Comparison of ENCODE assay signal across 8 mouse cellular contexts in the genomic region with DNA sequence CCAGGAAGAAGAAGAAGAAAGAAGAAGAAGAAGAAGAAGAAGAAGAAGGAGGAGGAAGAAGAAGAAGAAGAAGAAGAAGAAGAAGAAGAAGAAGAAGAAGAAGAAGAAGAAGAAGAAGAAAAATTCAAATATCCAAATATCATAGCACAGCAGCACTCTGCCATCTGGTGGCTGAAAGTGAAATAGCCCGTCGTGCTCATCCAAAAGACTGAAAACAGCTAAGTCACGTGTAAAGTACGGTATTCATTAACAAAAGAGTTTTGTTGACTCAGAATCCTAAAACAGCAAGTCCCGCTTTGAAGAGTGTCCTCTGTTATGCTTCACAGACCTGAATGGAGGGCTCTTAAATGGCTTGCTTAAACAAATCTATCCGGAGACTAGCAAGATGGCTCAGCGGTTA.
DNase-seq lines count a peak whose midpoint lies in the region; ATAC-seq and TF ChIP-seq lines count a peak whose summit lies in the region.

No protein-coding gene starts in this region.

- no peak overlapping the region for H3K4me3 ChIP-seq in forebrain, embryonic 11.5 days (ENCODE audit: low read depth, low read length)
- no peak overlapping the region for H3K4me3 ChIP-seq in hindbrain, embryonic 16.5 days (ENCODE audit: low read length)
- H3K4me3 ChIP-seq in left cerebral cortex, adult 2 months, result peak overlapping the region; percentile 20; the same call in 1 of the 2 replicates

- H3K4me1 ChIP-seq in forebrain, embryonic 11.5 days (replicated peaks; ENCODE audit: control insufficient read depth, insufficient read depth, low read length), result no peaks in the 10 kb centered on the region
- H3K4me1 ChIP-seq in hindbrain, embryonic 16.5 days (ENCODE audit: control insufficient read depth, insufficient read depth, low read depth, low read length), result no peaks in the 10 kb centered on the region; the same call in 1 of the 2 replicates

- TF ChIP-seq CTCF in left cerebral cortex, adult 2 months (IDR thresholded peaks at IDR 0.05), result peak; percentile 87

- intact Hi-C loops in left cerebral cortex, adult 2 months (cut with DNase I), result no loop called here

- peak; percentile 43 for DNase-seq in gastrocnemius, adult 18-20 months (ENCODE audit: low spot score)
- no peak for DNase-seq in gastrocnemius, adult 8-10 months (ENCODE audit: low spot score in 2 of 2)
- DNase-seq in adrenal gland, postnatal 25 days, result peak; percentile 52
- peak; percentile 68 for DNase-seq in forebrain, embryonic 11.5 days (ENCODE audit: low spot score)
- DNase-seq in left cerebral cortex, adult 2 months (ENCODE audit: extremely low spot score in 1 of 2, low spot score in 2 of 2), result peak; percentile 41 to 60
- DNase-seq in right cerebral cortex, postnatal 4 days, result peak; percentile 66

- H3K4me2 ChIP-seq in forebrain, embryonic 11.5 days (ENCODE audit: low read depth, low read length, severe bottlenecking), result peak overlapping the region; percentile 18; the same call in 1 of the 2 replicates
- peak overlapping the region; percentile 51 for H3K4me2 ChIP-seq in hindbrain, embryonic 16.5 days (ENCODE audit: low read length)

- no peak for ATAC-seq in forebrain, embryonic 11.5 days (replicated peaks; ENCODE audit: low FRiP score)
- no peak for ATAC-seq in hindbrain, embryonic 16.5 days
- ATAC-seq in megakaryocyte progenitor cell, adult 5-6 weeks (replicated peaks; ENCODE audit: poor library complexity), result peak; percentile 70

- no peak overlapping the region for H3K27ac ChIP-seq in forebrain, embryonic 11.5 days (ENCODE audit: low read depth, low read length)
- H3K27ac ChIP-seq in hindbrain, embryonic 16.5 days (ENCODE audit: low read depth, low read length), result no peak overlapping the region
- no peak overlapping the region for H3K27ac ChIP-seq in left cerebral cortex, adult 2 months

- no peaks in the 10 kb centered on the region for H3K9me3 ChIP-seq in forebrain, embryonic 11.5 days (ENCODE audit: control insufficient read depth, low read length)
- H3K9me3 ChIP-seq in hindbrain, embryonic 16.5 days (ENCODE audit: control insufficient read depth, low read length), result no peaks in the 10 kb centered on the region

- no peaks in the 10 kb centered on the region for H3K27me3 ChIP-seq in forebrain, embryonic 11.5 days (ENCODE audit: control insufficient read depth, insufficient read depth, low read length)
- no peaks in the 10 kb centered on the region for H3K27me3 ChIP-seq in hindbrain, embryonic 16.5 days (replicated peaks; ENCODE audit: control insufficient read depth, insufficient read depth, low read length)

- no peak overlapping the region for H3K9ac ChIP-seq in forebrain, embryonic 11.5 days (ENCODE audit: low read length)
- no peak overlapping the region for H3K9ac ChIP-seq in hindbrain, embryonic 16.5 days (ENCODE audit: low read depth, low read length)

- 19% methylated on average over 7 of the region's 7 CpGs for WGBS in forebrain, embryonic 11.5 days
- 19% methylated on average over 7 of the region's 7 CpGs for WGBS in hindbrain, embryonic 16.5 days

- no peaks in the 10 kb centered on the region for H3K36me3 ChIP-seq in forebrain, embryonic 11.5 days (ENCODE audit: control insufficient read depth, insufficient read depth, low read length)
- H3K36me3 ChIP-seq in hindbrain, embryonic 16.5 days (ENCODE audit: control insufficient read depth, insufficient read depth, low read length), result no peaks in the 10 kb centered on the region

Comparison
In these comparisons a context has a peak if more than half of its experiments do, and no peak if none do; other contexts are left out.
1. DNase-seq: peak in gastrocnemius, adult 18-20 months (single experiment), adrenal gland, postnatal 25 days (single experiment), forebrain, embryonic 11.5 days (single experiment), left cerebral cortex, adult 2 months (2 of 2) and right cerebral cortex, postnatal 4 days (single experiment); none in gastrocnemius, adult 8-10 months (0 of 2).